Mouse (Mus musculus) heart, embryonic 13.5 days (tissue): ENCODE measurements around the gene Paqr6. TPM values are rescaled to one million over a fixed set of nuclear protein-coding genes. Genes with fewer than 3 reads are reported as not detected.
"Not testable (repeated sequence)": the region's sequence is repeated elsewhere in the genome, so short reads cannot be mapped to it uniquely, and the experiment has no call there.

Experiments
- ATAC-seq: fragments of 200-750 bp; cut with Nextera tagmentation; 2 replicates; pipeline ENCODE4 v1.8.0; 2017; ENCODE audit warnings: moderate TSS enrichment; ENCODE audit not compliant: insufficient number of reproducible peaks, low FRiP score, low TSS enrichment; ENCODE audit errors: extremely low read depth
- H3K27ac ChIP-seq: fragments of 300-500 bp; sonication (generic); replicated peaks from 2 replicates; pipeline ENCODE4 v1.5.1; 2015; ENCODE audit warnings: moderate library complexity, mild to moderate bottlenecking, inconsistent platforms
- H3K27me3 ChIP-seq: fragments of 300-500 bp; sonication (generic); replicated peaks from 2 replicates; pipeline ENCODE4 v1.6.1; 2015; ENCODE audit warnings: mild to moderate bottlenecking, inconsistent platforms
- H3K36me3 ChIP-seq: fragments of 300-500 bp; sonication (generic); 2 replicates; pipeline ENCODE4 v1.6.1; 2015; ENCODE audit warnings: mild to moderate bottlenecking, inconsistent platforms
- H3K4me1 ChIP-seq: fragments of 300-500 bp; sonication (generic); 2 replicates; pipeline ENCODE4 v1.6.1; 2015; ENCODE audit warnings: inconsistent platforms
- H3K4me2 ChIP-seq: fragments of 300-500 bp; sonication (generic); 2 replicates; pipeline ENCODE4 v1.6.1; 2015; ENCODE audit warnings: inconsistent platforms, mild to moderate bottlenecking, moderate library complexity
- H3K4me3 ChIP-seq: fragments of 300-500 bp; sonication (generic); 2 replicates; pipeline ENCODE4 v1.5.1; 2015; ENCODE audit warnings: moderate library complexity, mild to moderate bottlenecking, inconsistent platforms
- H3K9ac ChIP-seq: fragments of 300-500 bp; sonication (generic); 2 replicates; pipeline ENCODE4 v1.6.1; 2015; ENCODE audit warnings: inconsistent platforms, mild to moderate bottlenecking, moderate library complexity
- H3K9me3 ChIP-seq: fragments of 300-500 bp; sonication (generic); 2 replicates; pipeline ENCODE4 v1.6.1; 2016; ENCODE audit warnings: inconsistent platforms
- WGBS: fragments of 180-500 bp; shearing (Covaris S2); methylation state at CpG from one replicate; pipeline ENCODE4 v1.1.7; 2015; ENCODE audit warnings: mixed read lengths; 5-methylcytosine and 5-hydroxymethylcytosine counted together
- polyA plus RNA-seq: library from polyadenylated mRNA; unstranded; fragments of >200 nt; fragmentation: Nextera tagmentation; extraction: Ambion mirVana; gene quantifications from 2 replicates; pipeline ENCODE4 v1.2.1, GENCODE M21; 2015

Gene Paqr6
- polyA plus RNA-seq, 1 experiment from 2014 or later, result 3.8 TPM

DNA sequence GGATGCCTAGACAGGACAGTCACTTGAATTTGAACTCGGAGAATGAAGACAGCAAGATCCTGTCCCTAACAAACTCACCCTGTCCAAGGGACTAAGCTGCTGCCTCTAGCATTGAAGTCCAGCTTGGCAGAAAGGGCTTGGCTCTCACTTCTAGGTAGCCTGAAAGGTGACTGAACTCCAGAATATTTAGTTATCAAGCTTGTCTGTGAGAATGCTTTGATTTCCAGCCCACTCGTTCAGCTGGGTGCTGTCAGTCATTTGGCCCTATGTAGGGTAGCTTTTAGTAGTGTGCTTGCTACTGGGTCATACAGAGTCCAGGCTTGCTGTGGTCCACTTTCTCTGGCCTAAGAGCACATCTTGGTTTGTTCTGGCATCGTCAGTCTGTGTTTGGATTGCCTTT lies 25.4 kb upstream of the Paqr6 start:
- 62% methylated on average over 3 of the region's 3 CpGs for WGBS
- H3K4me2 ChIP-seq, result peak overlapping the region; percentile 75
- H3K9ac ChIP-seq, result peak overlapping the region; percentile 11; the same call in 1 of the 2 replicates
- no peak for ATAC-seq
- H3K36me3 ChIP-seq, result peaks cover 33% of the 10 kb centered on the region
- H3K4me3 ChIP-seq, result 0 out of 2 replicates have a peak overlapping the region, but pooled peaks have one; percentile 10
- 0 out of 2 replicates have a peak overlapping the region, but pooled peaks have one; percentile 31 for H3K27ac ChIP-seq
- peaks cover 40% of the 10 kb centered on the region for H3K4me1 ChIP-seq
- no peaks in the 10 kb centered on the region for H3K27me3 ChIP-seq
- H3K9me3 ChIP-seq, result no peaks in the 10 kb centered on the region

GRCm38 (mm10) chr3:88350732-88351131 lies 13.7 kb upstream of the Paqr6 start:
- Histone ChIP-seq H3K27me3 (no peaks in the 10 kb centered on the region), H3K36me3 (peaks cover 100% of the 10 kb centered on the region), H3K4me1 (no peaks in the 10 kb centered on the region), H3K4me3 (no peak overlapping the region), H3K27ac (no peak overlapping the region), H3K9me3 (no peaks in the 10 kb centered on the region), H3K4me2 (no peak overlapping the region), H3K9ac (no peak overlapping the region)
- 73% methylated on average over 13 of the region's 13 CpGs for WGBS
- ATAC-seq, result no peak

DNA sequence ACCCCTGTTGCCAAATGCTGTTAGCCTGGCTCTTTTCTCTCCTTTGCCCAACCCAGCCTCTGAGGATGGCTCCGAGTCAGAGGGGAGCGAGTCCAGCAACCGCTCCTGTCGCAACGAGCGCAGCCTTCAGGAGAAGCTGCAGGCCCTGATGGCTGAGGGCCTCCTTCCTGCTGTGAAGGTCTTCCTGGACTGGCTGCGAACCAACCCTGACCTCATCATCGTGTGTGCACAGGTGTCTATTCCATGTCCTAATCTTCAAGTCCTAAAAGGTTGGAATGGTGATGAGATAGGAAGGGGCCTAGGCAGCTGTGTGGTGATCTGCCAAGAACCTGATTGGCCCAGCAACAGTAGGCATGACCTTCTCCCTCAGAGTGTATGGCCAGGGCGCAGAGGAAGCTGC lies 11.5 kb upstream of the Paqr6 start:
- H3K27ac ChIP-seq, result no peak overlapping the region
- no peaks in the 10 kb centered on the region for H3K27me3 ChIP-seq
- ATAC-seq, result no peak
- no peak overlapping the region for H3K9ac ChIP-seq
- no peaks in the 10 kb centered on the region for H3K4me1 ChIP-seq
- H3K4me3 ChIP-seq, result no peak overlapping the region
- no peaks in the 10 kb centered on the region for H3K9me3 ChIP-seq
- H3K4me2 ChIP-seq, result no peak overlapping the region
- 84% methylated on average over 9 of the region's 9 CpGs for WGBS
- H3K36me3 ChIP-seq, result peaks cover 100% of the 10 kb centered on the region

- Histone ChIP-seq H3K4me2 (no peak overlapping the region), H3K4me3 (no peak overlapping the region), H3K9ac (no peak overlapping the region), H3K27me3 (no peaks in the 10 kb centered on the region), H3K27ac (no peak overlapping the region), H3K9me3 (no peaks in the 10 kb centered on the region), H3K4me1 (peaks cover 10% of the 10 kb centered on the region), H3K36me3 (peaks cover 100% of the 10 kb centered on the region)
- no peak for ATAC-seq
- WGBS, result 87% methylated on average over 8 of the region's 8 CpGs
Measured at GRCm38 (mm10) chr3:88354396-88355165, 9.8 kb upstream of the Paqr6 start.

- Histone ChIP-seq H3K9me3 (no peaks in the 10 kb centered on the region), H3K27ac (peak overlapping the region; percentile 61), H3K9ac (peak overlapping the region; percentile 58)
Measured at GRCm38 (mm10) chr3:88359584-88359983, 4.8 kb upstream of the Paqr6 start.

GRCm38 (mm10) chr3:88359989-88360388 lies 4.4 kb upstream of the Paqr6 start:
- H3K9ac ChIP-seq, result peak overlapping the region; percentile 58
- peaks cover 83% of the 10 kb centered on the region for H3K36me3 ChIP-seq
- no peak overlapping the region for H3K4me2 ChIP-seq
- H3K9me3 ChIP-seq, result no peaks in the 10 kb centered on the region
- 71% methylated on average over 3 of the region's 3 CpGs for WGBS
- ATAC-seq, result no peak
- no peak overlapping the region for H3K4me3 ChIP-seq
- H3K27me3 ChIP-seq, result peaks cover 5% of the 10 kb centered on the region
- H3K27ac ChIP-seq, result peak overlapping the region; percentile 61
- peaks cover 52% of the 10 kb centered on the region for H3K4me1 ChIP-seq

More at GRCm38 (mm10) chr3:88359584-88359983, 4.8 kb upstream of the Paqr6 start:
- H3K4me1 ChIP-seq, result peaks cover 48% of the 10 kb centered on the region
- 0 out of 2 replicates have a peak, but pooled peaks cover under 1% of the 10 kb centered on the region for H3K27me3 ChIP-seq
- no peak for ATAC-seq
- no peak overlapping the region for H3K4me3 ChIP-seq
- no peak overlapping the region for H3K4me2 ChIP-seq
- 56% methylated on average over 5 of the region's 5 CpGs for WGBS
- H3K36me3 ChIP-seq, result peaks cover 87% of the 10 kb centered on the region

GRCm38 (mm10) chr3:88361096-88361495 lies 3.3 kb upstream of the Paqr6 start:
- no peak overlapping the region for H3K4me3 ChIP-seq
- no peaks in the 10 kb centered on the region for H3K9me3 ChIP-seq
- no peak overlapping the region for H3K27ac ChIP-seq
- H3K9ac ChIP-seq, result no peak overlapping the region
- H3K4me2 ChIP-seq, result no peak overlapping the region
- H3K4me1 ChIP-seq, result peaks cover 53% of the 10 kb centered on the region
- no peak for ATAC-seq
- WGBS, result 69% methylated on average over 6 of the region's 6 CpGs
- H3K27me3 ChIP-seq, result peaks cover 16% of the 10 kb centered on the region
- peaks cover 72% of the 10 kb centered on the region for H3K36me3 ChIP-seq

DNA sequence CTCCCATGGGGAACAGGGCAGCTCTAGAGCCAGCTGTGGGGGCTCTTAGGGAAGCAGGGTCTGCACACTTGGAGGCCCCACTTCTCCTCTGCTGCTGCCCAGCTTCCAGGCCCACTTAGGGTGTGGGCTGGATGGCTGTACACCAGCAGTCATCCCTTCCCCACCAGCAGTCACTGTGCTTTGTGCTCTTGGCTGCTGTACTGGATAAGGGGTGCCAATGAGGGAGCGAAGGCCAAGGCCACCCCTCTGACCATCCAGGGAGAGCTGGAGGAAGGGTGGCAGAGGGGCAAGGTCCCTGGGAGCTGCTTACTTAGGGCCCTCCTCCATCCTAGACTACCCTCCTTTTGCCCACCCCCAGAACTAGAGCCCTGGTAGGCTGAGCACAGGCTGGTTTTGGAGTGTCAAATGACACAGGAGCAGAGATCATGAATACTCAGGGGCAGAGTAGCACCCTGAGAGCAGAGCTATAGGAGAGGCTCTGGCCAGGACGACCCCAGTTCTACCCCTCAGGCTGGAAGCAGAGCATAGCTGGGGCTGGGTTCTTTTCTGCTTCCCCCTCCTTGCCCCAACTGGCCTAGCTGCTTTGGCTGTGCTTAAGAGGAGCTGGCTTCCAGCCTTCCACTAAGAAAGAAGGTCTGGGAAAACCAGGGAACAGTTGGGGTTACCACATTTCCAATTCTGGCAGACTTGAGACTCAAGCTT lies 2.6 kb upstream of the Paqr6 start:
- H3K36me3 ChIP-seq, result peaks cover 65% of the 10 kb centered on the region
- no peak for ATAC-seq
- H3K4me2 ChIP-seq, result no peak overlapping the region
- H3K4me3 ChIP-seq, result no peak overlapping the region
- H3K9ac ChIP-seq, result no peak overlapping the region
- H3K9me3 ChIP-seq, result no peaks in the 10 kb centered on the region
- WGBS, result 85% methylated on average over 2 of the region's 2 CpGs
- peaks cover 21% of the 10 kb centered on the region for H3K27me3 ChIP-seq
- peaks cover 53% of the 10 kb centered on the region for H3K4me1 ChIP-seq
- H3K27ac ChIP-seq, result no peak overlapping the region

DNA sequence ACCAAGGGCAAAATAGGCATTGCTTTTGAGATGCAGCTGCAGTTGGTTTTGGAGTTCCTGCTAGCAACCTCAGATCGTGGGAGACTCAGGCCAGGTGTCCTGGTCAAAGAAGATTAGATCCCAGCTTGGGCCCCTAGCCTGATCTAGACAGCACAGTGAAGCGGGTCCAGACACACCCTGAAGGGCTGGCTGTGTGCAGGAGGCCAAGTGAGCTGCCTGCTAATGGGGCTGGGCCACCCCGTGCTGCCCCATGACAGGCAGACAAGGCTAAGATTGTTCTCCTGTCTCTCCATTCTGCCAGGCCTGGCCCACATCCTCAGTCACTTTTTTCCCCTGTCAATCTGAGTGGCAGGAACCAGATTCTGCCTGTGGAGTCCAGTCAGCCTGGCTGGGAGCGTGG lies 684 bp upstream of the Paqr6 start:
- peak overlapping the region; percentile 64 for H3K27ac ChIP-seq
- H3K4me2 ChIP-seq, result peak overlapping the region; percentile 63
- 28% methylated on average over 4 of the region's 4 CpGs for WGBS
- H3K36me3 ChIP-seq, result peaks cover 46% of the 10 kb centered on the region
- H3K27me3 ChIP-seq, result peaks cover 24% of the 10 kb centered on the region
- H3K4me3 ChIP-seq, result no peak overlapping the region
- ATAC-seq, result no peak
- no peaks in the 10 kb centered on the region for H3K9me3 ChIP-seq
- H3K4me1 ChIP-seq, result peaks cover 55% of the 10 kb centered on the region
- no peak overlapping the region for H3K9ac ChIP-seq

- Histone ChIP-seq H3K27ac (no peak overlapping the region), H3K9ac (no peak overlapping the region), H3K4me3 (no peak overlapping the region), H3K9me3 (peaks cover 8% of the 10 kb centered on the region), H3K4me2 (no peak overlapping the region), H3K36me3 (peaks cover 24% of the 10 kb centered on the region), H3K27me3 (peaks cover 24% of the 10 kb centered on the region), H3K4me1 (peaks cover 34% of the 10 kb centered on the region)
- no peak for ATAC-seq
- WGBS, result 33% methylated on average over 34 of the region's 34 CpGs
Measured at GRCm38 (mm10) chr3:88365705-88366361, 1.4 kb downstream of the Paqr6 start.

GRCm38 (mm10) chr3:88366830-88367428 lies 2.5 kb downstream of the Paqr6 start:
- not testable (repeated sequence) for ATAC-seq, H3K9me3 ChIP-seq, H3K9ac ChIP-seq, H3K27ac ChIP-seq
- H3K36me3 ChIP-seq, result peaks cover 13% of the 10 kb centered on the region
- H3K4me3 ChIP-seq, result peak overlapping the region; percentile 34
- peak overlapping the region; percentile 59 for H3K4me2 ChIP-seq
- peaks cover 24% of the 10 kb centered on the region for H3K27me3 ChIP-seq
- H3K4me1 ChIP-seq, result peaks cover 33% of the 10 kb centered on the region
- 12% methylated on average over 22 of the region's 22 CpGs for WGBS
